Mouse (Mus musculus): Measurements from ENCODE around the gene Jarid2.

DNA sequence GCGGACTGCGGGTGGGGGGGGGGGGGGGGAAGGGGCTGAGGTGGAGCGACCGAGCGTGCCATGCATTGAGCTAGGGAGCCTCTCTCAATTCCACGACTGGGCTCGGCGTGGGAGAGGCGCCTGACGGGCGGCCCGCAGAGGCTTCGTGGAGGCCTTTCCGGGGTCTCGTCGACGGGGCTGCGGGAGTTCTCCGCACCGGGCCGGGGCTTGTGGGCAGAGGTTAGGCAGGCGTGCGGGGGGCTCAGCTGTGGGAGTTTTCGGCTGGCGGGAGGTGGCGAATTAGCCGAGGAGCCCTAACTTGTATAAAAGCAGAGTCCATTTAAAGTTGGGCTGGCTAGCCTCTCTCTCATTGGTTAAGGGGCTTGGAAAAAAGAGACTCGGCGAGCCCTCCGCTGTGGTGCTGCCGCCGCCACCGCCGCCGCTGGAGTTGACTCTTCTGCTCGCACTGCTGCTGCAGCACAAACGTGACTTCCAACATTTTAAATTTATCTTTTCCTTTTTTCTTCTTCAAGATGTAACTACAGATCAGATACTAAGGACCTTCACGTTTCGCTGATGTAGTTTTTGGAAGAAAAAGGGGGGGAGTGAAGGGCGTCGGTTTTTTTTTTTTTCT is 1.8 kb downstream of the Jarid2 start:
- TF ChIP-seq CTCF (IDR thresholded peaks at IDR 0.05) (no peak), EP300 (IDR thresholded peaks at IDR 0.05) (no peak)

Measured in lung, postnatal 0 days (tissue).